Mouse (Mus musculus): Measurements from ENCODE around the gene Rab20.

DNA sequence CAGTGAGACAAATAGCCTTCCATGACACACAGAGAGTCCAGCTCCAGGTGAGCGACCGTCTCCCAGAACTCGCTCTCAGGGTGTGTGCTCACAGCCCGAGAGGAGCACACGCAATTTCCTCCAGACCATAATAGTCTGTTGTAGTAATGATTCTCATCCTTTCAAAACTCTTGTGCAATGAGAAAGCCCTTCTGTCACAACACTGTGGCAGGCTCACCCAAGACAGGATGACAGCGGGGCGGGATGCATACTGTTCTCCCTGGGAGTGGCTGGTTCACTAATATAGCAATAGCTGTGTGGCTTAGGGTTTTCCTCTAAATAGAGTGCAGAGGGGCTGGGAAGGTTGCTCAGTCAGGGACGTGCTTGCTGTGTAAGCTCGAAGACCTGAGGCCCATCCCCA lies 74.7 kb downstream of the Rab20 start:
- TF ChIP-seq CTCF (IDR thresholded peaks at IDR 0.05; ENCODE audit: low read depth, low read length) (no peak), GATA1 (IDR thresholded peaks at IDR 0.05; ENCODE audit: borderline replicate concordance, low read length) (no peak), TAL1 (conservative IDR thresholded peaks at IDR 0.05; ENCODE audit: low read depth, low read length) (no peak)
